Mouse (Mus musculus) CD4-positive helper T cell, adult 2 months (primary cell): ENCODE data around the gene Cand1.
A peak's percentile ranks its signal among the peaks of the same experiment; 100 is the strongest.

Experiments used
- DNase-seq: peaks from one replicate; pipeline ENCODE4 v3.0.0-alpha.2; 2012; ENCODE audit warnings: low read depth, missing footprints, low spot score

The Cand1 gene

DNA sequence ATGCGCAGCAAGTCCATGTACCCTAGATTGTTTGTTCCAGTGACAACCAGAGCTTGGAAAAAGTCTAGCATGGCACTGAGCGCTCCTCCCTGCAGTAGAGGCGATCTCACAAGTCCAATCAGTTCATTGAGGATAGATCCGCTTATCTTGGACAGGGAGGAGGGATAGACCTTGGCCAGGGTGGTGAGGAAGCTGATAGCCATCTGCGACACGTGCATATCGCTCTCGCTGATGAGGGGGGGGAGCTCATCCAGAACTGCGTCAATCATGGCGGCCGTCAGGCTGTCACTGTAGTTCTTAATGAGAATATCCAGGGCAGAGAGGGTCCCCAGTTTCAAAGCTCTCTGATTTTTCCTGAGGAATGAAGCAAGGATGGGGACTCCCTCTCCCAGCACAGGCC is 28.6 kb downstream of the Cand1 start:
- no peak for DNase-seq

DNA sequence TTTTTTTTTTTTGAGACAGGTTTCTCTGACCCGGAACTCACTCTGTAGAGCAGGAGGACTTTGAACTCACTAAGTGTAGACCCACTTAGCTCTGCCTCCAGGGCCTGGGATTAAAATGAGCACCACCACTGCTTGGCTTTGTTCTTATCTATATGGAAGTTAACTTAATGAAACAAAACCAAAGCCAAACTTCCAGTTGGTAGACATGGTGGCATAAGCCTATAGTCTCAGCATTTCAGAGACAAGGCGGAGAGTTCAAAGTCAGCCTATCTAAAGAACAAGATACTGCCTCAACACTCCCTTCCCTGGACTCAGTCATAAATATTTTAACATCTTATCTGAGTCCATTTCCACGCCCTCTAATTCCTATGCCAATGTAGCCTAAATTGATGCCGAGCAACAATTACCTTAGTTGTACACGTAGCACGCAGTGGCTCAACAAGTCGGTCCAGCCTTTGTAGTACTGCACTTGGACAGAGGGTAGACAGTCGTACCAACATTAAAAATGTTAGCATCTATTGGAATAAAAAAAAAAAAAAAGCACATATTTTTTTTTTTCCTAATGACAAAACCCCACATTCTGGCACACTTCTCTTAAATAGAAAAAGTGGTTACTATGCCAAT is 33.4 kb downstream of the Cand1 start:
- DNase-seq, result no peak

DNA sequence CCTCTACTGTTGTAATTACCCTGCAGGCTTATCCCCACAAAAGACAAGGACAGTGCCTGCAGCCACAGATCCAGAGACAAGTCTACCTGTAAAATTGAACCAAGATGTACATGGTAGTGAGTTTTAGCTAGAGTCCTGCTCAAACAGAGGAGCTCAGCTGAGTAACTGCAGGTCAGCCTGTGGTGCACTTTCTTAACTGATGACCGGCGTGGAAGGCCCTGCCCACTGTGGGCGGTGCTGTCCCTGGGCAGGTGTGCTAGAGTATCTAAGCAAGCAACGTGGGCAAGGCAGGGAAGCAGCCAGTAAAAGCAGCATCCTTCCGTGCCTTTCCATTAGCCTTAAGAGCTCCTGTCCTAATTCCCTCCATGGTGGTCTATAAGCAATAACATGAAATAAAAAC is 34.6 kb downstream of the Cand1 start:
- DNase-seq, result no peak

DNA sequence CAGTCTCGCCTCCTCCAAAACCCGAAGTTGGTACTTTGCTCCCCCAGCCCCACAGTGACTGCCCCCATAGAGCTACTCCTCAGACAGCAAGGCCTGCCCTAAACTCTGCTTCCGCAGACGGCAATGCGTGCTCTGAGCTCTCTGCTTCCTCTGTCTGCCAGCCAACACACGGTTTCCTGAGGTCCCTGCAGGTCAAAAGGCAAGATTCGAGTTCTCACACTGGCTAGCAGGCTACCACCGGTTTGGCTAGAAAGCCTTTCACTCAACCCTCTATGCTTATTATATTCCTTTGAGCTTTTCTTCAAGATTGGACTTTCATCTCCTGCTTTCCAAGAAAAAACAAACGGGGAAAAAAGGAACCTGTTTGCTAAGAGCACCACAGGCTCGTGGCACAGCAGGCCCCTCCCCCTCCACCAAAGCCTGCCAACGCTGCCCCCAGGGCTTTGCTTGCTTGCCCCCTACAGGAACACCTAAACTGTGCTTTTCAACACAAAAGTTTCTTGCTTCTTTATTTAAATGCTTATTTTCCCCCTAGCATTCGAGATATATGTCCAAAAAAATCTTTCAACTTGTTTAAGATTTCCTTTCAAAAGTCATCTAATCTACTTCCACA is 35.4 kb downstream of the Cand1 start:
- DNase-seq, result no peak

DNA sequence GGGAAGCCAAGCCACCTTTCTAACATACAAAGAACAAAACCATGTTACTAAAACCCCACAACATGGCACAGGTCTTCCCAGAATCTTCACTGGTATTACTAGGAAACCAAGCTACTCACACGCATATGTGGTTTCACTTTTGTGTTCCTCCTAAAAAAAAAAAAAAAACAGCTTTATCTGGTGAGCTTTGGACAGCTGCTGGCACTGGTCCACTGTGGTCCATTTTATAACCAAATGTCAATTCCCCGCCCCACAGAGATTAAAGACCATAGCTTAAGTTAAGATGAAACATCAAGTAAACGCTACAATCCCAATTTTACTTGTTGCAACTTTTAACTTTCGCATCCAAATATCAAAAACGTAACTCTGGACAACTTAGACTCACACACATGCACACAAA is 40.0 kb downstream of the Cand1 start:
- DNase-seq, result no peak

DNA sequence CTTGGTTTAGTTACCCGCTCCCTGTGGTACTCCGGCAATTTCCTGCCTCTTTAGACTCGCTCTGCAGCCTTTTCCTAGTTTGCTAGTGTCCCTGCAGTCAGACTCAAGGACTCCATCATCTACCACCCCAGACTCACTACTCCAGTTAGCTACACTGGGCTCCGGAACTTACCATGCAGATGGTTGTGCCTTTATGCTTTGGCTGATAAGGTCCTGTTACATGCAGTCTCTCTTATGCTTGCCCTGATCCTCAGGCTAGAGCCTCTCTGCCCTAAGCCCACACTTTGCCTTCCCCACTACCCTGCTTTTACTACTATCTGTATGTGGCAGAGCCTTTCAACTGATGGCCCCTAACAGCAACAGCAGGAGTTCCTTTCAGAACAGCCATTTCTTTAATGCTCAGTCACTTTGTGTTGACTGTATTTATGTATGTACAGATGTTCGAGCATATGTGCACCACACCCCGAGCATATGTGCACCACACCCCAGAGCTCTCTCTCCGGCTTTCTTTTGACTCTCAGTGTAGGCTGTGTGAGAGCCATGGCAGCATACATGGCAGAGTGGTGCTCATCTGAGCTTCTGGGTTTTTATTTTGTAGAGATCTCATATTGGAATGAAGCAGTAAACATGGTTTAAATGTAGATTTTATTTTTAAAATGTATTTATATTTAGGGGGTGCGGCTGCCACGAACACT is 41.5 kb downstream of the Cand1 start:
- DNase-seq, result no peak

DNA sequence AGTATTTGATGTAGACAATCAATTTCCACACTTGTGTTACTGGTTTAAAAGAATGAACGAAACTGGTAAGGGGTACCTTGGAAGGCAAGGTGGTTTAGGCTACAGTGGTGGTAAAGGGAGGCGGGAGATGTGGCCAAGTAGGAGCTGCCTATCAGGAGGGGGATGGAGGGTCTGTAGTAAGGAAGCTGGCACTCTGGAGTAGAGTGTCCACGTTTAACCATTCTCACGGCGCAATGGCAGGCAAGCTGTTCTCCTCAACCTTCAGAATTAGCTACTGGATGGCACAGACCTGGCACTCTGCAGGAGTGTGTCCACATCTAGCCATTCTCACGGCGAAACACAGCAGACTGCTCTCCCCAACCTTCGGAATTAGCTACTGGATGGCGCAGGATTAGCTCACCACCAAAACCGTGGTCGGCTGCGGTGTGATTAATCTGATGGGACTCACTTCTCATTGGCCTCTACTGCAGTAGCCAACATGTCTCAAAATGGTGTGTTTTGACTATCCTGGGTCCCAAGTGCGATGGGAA is 42.2 kb downstream of the Cand1 start:
- no peak for DNase-seq

DNA sequence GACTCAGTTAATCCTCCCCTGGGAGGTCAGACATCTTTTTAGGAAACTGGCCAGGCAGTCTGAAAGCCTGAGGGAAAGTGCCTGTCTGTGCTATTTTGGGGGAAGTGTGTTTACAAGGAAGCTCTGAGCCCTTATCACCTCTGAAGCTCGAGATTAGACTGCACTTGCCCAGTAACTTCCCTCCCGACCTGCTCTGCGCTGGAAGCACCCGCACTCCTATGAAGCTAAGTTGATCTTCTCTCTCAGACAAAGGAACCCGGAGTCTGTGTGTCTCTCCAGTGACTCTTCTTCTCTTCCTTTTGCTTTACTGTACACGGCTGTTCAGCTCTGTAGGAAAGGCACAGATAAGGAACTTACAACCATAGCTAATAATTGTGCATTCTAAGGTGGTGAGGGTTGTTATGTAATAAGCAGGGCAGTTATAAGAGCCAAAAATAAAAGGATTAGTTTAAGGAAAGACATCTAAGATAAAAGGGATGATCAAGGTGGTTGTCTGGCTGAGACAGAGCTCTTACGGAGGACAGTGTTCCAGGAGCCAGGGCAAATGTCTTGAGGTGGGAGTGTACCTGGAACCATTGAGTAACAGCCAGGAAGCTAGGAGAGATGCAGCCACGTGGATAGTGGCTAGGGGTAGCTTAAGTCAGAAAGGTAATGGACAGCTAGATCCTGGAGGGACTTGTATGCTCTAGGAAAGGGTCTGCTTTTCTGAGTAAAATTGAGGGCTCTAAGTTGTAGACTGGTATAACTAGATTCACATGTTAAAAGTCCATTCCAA is 47.1 kb downstream of the Cand1 start:
- no peak for DNase-seq

DNA sequence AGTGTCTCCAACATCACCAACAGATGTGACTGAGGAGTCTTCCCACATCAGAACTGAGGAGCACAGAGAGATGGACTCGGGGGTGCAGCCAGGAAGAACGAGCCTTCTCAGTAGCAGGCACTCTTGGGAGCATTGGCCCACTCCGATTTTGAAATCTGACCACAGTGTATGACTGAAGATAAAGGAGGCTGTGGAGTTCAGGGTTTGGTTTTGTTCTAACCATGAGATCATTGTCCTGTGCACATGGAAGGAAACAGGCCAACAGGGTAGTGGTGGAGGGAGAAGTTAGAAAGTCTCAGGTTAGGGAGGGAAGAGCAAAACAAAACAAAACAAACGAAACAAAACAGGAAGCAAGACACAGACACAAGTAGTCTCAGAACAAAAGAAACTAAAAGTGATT is 52.1 kb downstream of the Cand1 start:
- no peak for DNase-seq

DNA sequence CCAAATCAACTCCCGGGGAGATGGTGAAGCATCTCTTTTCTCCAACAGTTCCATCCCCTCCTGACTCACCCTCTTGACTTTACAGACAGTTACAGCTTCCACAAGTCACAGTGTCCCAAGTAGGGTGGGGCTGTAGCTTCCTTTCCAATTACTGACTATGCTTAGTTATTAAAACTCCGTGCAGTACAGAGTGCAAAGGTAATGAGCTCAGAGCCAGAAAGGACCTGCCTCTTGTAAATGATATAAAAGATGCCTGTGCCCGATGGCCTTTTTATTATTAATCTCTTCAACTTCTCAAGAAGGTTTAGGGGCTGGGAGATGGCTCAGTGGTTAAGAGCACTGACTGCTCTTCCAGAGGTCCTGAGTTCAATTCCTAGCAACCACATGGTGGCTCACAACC is 70.2 kb downstream of the Cand1 start:
- DNase-seq, result no peak

DNA sequence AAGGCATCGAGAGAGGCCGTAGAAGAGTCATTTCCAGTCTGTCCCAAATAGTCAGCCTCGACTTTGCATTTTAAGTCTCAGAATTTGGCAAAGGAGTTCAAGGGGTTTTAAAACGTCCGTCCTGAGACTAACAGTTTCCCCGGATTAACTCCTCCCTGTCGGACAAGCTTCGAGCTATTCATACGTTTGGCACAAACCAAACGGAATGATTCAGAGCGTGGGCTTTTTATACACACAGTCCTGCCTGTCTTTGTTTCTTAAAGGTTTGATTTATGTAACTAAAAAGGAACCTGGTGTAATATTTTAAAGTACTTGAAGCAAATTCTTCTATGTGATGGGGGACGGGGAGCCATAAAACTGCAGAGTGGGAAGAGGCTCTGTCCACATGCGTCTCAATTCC is 70.6 kb downstream of the Cand1 start:
- DNase-seq, result no peak

DNA sequence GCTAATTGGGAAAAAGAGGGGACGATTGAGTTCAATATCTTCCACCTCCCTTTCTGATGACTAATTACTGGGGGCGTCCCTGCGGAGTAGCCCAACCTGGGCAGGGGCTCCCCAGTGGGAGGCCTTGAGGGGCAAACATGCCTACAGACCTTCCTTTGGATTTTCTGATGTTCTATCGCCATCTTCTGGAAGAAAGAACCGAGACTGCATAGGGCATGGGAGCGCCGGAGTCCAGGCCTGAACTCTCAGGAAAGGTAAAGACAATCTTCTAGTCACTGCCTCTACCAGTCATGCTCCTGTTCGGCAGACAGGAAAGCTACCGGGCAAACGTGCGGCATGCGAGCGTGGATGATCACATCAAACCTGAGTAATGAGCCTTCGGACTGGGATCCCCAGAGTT is 71.1 kb downstream of the Cand1 start:
- peak; percentile 3 for DNase-seq

DNA sequence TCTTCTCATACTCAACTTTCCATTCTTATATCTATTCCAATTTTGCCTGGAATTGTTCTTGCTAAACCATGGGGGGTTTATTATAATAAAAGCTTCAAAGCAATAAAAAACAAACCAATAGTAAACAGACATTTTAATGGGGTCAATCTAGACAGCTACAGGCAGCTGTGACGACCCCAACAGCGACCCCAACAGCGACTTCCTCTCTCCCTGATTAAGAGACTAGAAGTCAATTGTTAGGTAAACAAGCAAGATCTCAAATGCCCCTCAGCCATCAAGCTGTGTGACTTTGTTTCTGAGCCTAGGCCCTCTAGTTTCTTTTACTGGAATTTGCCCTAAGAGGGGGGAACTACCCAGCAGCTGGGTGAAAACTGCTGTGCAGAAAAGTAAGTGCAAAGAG is 72.0 kb downstream of the Cand1 start:
- DNase-seq, result no peak

DNA sequence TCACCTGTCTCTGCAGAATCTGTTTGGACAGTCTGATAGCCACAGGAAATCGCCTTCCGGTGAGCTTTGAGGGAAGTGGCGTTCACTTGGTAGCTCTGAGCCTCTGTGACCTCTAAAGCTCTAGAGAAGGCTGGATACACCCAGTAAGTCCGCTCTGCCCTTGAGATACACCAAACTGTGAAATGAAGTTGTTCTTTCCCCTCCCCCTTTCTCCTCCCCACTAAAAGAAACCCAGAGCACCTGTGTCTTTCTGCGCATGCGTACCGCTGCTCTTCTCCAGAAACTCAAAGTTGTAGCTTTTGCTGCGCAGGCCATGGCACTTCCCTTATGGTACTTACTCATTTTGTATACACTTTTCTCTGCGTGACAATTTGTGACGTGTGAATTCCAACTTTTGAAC is 74.8 kb downstream of the Cand1 start:
- DNase-seq, result no peak

DNA sequence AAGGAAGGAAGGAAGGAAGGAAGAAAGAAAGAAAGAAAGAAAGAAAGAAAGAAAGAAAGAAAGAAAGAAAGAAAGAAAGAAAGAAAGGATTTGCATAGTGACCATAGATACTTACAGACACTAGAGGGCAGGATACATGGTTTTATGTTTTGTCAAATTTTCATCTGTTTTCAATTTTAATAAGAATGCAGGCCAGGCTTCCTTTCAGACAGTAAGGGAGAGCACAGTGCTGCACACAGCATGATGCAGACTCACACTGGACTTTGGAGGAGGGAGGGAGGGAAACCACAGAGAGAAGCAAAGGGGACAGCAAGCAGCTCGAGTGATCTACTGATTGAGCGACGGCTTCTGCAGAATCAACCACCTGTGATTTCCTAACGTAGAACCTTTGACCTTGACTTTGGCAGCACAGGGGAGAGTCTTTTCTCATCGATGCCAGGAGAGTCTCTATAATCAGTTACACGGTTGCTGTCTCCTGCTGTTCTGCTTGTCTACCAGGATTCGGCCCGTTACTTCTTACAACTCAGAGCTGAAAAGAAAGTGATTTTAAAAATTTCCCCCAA is 78.0 kb downstream of the Cand1 start:
- DNase-seq, result no peak

DNA sequence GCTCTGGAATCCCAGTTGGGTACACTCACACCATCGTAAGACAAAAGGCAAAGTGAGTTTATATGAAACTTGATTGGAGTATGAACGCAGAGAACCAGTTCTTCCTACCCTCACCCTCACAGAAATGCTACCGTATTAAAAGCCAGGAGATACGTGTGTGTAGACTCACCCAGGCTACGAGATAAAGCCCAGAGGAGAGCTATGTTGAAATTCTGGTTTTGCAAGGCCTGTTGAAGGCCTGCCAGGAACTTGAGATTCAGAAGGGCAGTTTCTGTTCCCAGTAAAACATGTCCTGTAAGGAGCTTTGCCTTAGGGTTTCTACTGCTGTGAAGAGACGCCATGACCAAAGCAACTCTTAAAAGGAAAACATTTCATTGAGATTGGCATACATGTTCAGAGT is 79.7 kb downstream of the Cand1 start:
- no peak for DNase-seq

DNA sequence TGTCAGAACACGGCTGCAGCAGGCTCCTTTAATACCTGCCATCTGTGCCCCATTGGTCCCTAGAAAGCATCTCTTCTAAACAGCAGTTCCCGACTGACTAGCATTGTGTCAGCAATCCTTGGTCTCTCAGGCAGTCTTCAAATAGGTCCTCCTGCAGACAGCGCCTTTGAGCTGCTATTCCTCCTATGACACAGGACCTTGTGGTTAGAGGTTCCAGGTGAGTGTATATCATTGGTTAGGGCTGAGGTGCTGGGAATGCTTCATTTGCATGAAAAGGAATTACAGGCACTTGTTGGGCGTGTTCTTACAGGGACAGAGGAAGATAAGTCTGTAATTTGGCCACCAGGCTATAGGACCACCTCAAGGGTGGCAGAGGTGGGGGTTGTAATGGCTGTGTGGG is 90.6 kb downstream of the Cand1 start:
- no peak for DNase-seq
